Mouse (Mus musculus) ovary, adult 18-20 months (tissue): ENCODE data around the gene Dip2a.
A peak's percentile ranks its signal among the peaks of the same experiment; 100 is the strongest.

ENCODE experiments used
- DNase-seq: peaks from one replicate; pipeline ENCODE4 v3.0.0; 2022; ENCODE audit warnings: low spot score, mixed read lengths

The Dip2a gene

DNA sequence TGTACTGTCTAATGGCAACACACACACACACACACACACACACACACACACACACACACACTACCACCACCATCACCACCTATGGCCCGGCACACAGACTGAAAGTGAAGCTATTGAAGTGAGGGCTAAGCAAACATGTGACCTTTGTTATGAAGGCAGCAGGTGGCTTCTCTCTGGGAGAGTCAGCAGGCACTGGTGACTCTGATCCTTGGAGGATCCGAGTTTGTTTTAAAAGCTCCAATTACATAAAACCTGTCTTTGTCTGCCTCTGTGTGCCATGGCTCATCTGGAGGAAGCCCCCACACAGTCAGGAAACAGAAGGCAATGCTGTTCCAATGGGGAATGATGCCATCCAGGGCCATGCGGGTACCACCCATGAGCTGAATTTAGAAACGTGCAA lies 98.5 kb downstream of the Dip2a start:
- no peak for DNase-seq

DNA sequence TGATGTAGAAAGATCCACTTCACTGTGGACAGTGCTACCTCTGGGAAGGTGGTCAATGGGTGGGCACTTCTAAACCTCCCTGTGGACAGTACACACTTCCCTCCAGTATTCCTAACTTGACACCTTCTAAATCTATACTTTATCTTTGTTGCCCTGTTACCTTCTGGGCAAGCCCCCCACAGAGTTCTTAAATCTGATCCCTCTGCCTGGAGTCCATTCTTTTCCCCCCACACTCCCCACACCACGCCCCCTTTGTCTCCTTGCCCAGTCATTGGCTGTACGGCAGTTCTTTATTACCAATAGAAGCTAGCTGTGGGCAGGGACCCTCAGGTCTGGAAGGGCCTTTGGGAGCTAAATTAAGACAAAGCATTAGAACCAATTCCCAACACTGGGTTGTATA lies 100.0 kb downstream of the Dip2a start:
- no peak for DNase-seq

DNA sequence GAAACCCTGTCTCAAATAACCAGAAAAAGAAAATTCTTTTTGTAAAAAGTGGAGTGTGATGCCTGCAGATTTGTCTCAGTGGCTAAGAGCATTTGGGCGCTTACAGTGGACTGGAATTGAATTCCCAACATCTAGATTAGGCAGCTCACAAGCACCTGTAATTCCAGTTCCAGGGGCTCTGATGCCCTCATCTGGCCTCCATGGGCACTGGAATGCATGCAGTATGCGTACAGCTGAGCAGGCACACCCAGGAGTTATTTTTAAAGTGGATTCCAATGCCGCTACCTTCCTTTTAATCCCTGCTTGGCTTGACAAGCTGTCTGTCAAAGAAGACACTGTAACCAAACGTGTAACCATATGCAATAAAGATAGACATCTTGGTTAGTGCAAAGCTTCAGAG lies 105.7 kb downstream of the Dip2a start:
- no peak for DNase-seq

DNA sequence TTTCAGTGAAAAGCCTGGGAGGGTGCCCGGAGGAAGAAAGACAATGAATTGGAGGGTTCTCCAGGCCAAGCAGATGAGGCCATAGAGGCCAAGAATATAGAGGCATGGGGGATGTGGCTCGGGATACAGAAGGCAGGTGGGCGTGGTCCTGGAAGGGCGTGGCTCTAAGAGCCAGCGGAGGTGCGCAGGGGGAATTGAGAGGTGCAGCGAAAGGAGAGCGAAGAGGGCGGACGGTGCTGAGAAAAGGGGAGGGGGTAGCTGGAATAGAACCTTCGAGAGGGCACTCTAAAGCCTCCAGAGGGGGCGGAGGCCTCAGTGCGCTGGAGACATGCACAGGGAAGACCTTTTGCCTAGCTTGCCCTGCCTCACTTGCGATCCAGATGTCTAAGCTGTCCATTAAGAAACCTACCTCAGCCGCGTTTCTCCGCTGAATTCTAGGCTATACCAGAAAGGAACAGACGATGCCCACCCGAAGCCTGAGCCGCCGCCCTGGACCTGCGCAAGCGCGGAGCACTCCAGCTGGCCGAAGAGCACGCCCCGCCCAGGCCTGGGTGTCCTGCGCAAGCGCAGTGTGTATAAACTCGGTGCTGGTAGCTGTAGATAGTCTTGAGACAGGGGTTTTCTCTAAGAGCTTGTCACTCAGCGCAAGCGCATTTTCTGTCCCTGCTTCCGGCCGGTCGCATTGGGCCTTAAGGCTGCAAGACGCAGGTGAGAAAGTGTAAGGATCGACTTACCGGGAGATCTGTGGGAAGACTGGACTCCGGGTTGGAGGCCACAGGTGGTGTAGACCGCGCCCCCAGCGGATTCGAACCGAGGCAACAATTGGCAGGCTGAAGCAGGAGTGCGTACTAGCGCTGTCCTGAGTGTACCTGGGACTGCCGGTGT lies 107.5 kb downstream of the Dip2a start, which contains the start of gene Prmt2:
TSS of gene Prmt2 (minus strand) at position 525 of the 885 bp plus-strand sequence.
- peak; percentile 89 for DNase-seq

DNA sequence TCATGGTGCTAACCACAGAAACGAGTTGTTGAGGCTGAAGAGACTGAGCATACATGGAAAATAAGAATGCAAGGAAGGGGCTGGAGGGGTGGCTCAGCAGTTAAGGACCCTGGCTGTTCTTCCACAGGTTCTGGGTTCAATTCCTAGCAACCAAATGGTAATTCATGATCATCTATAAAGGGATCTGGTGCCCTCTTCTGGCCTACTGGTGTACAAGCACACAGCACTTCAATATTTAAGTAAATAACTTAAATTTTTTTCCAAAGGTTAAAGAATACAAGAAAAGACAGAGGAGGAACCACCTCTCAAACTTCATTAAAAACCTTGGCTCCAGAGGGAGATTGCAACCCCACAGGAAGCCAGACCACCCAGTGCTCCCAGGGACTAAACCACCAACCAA lies 115.5 kb downstream of the Dip2a start:
- no peak for DNase-seq

DNA sequence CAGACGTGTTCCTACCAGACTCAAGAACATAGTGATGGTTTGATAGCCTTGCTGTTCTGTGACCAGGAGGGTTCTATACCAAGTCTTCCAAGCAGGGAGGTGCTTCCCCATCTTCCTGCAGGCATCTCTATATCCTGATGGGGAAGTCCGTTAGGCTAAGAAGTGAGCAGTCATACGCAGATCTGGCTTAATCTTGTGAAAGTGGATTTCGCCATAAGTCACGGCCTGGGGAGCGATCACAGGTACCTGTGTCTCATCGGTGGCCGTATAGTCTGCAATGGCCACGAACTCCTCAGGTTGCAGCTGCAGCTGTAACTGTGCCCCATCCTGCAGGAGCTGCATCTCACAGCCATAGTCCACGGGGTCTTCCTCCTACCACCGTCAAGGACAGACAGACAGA lies 119.1 kb downstream of the Dip2a start:
- no peak for DNase-seq

DNA sequence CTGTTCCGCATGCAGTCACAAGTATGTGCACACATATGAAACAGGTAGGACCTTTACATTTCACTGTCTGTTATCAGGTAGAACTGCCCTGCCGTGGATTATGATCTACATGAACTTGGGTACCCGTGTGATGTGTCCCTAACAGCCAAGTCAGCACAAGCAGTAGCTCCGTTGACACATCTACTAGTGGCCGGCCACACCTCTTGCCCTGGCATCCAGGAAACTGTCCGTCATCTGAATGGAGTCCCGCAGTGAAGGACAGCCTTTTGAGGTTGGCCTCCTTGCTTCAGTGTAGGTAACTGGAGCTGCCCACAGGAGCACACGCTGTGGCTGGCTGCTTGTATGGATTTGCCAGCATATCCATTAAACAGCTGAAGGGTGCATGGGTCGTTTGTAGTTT lies 126.9 kb downstream of the Dip2a start:
- DNase-seq, result no peak

DNA sequence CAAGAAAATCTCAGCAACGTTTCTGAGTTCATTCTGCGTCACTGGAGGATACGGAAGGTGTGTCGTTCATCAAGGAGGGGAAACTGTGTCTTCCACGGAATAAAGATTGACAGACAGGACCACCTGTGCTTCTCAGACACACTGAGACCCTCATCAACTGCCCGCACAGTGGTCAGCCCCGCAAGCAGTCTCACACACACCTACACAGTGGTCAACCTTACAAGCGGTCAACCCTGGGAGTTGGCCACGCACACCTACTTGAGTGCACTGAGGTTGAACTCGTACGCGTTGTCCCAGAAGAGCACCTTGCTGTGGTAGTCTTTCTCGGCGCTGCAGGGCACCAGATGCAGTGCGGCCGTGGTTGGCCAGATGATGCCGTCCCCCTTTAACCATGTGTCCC lies 128.0 kb downstream of the Dip2a start:
- no peak for DNase-seq

DNA sequence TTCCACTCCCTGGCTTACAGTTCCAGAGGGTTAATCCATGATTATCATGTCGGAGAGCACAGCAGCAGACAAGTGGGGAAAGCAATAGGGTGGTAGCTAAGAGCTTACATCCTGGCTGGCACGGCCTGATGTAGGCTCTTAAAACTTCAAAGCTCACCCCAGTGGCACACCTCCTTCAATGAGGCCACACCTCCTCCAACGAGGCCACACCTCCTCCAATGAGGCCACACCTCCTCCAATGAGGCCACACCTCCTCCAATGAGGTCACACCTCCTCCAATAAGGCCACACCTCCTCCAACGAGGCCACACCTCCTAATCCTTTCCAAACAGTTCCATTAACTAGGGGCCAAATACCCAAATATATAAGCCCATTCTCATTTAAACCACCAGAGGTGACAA lies 130.9 kb downstream of the Dip2a start:
- DNase-seq, result no peak

DNA sequence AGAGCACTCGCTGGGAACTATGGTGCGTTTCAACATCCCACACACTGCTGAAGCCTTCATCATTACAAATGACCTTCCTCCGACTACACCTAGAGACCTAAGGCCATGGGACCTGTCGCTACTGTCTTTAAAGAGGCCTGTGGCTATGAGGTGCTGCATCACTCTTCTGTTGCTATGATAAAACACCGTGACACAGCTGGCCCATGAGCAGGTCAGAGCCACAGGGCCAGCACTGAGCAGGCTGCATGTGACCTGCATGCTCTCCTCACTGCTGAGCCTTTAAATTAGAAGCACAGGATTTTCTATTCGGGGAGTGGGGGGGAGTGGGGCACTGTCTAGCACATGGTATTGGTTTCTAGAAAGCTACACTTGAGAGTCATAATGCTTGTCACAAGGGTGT lies 133.0 kb downstream of the Dip2a start:
- no peak for DNase-seq

DNA sequence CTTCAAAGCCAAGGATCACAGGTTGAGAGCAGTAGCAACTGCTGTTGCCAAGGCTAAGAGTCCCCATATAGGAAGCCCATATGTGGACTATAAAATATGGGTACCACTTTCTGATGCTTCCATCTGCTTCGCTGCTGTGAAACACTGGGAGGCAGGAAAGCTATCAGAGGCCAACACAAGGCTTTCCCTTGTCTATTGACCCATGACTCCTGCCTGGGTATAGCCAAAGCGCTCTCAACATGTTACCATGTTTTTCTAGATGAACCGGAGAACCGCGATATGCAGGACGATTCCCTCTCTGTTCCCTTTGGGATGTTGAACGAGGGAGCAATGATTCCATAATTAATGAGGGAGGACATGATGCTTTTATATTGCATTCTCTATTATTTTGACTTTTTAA lies 134.3 kb downstream of the Dip2a start:
- DNase-seq, result no peak
